Mouse (Mus musculus) MEL (cell line): ENCODE measurements around the gene Mbtd1. TPM values are rescaled to one million over a fixed set of nuclear protein-coding genes. Genes with fewer than 3 reads are reported as not detected.

ENCODE experiments used
- DNase-seq: peaks from one replicate; pipeline ENCODE4 v3.0.0; 2011; ENCODE audit warnings: low read depth, low spot score
- H3K27ac ChIP-seq: 2 replicates; pipeline ENCODE4 v1.5.1; 2012; ENCODE audit warnings: low read depth, mild to moderate bottlenecking, control low read depth, low read length, moderate library complexity; ENCODE audit not compliant: control insufficient read depth
- H3K27me3 ChIP-seq, 2 experiments: fragments of 150-350 bp in 1 of 2; sonication (generic) in 1 of 2; 2 replicates each; pipeline ENCODE4 v1.6.1; 2012; ENCODE audit warnings: low read length in 2 of 2, mild to moderate bottlenecking in 2 of 2, improper control_type of control experiment in 1 of 2, moderate library complexity in 1 of 2; ENCODE audit not compliant: insufficient read depth in 2 of 2, control insufficient read depth in 1 of 2
- H3K36me3 ChIP-seq, 2 experiments: 2 replicates each; pipeline ENCODE4 v1.6.1; 2012 to 2014; ENCODE audit warnings: low read length in 2 of 2, improper control_type of control experiment in 1 of 2, inconsistent platforms in 1 of 2, mild to moderate bottlenecking in 1 of 2; ENCODE audit not compliant: insufficient read depth in 2 of 2, control insufficient read depth in 1 of 2
- H3K4me1 ChIP-seq, 2 experiments: fragments of 150-350 bp in 1 of 2; sonication (generic) in 1 of 2; 2 replicates each; pipeline ENCODE4 v1.6.1; 2012; ENCODE audit warnings: low read length in 2 of 2, improper control_type of control experiment in 1 of 2, mild to moderate bottlenecking in 1 of 2; ENCODE audit not compliant: insufficient read depth in 2 of 2, control insufficient read depth in 1 of 2
- H3K4me3 ChIP-seq, 2 experiments: fragments of 150-350 bp in 1 of 2; sonication (generic) in 1 of 2; 2 replicates each; pipeline ENCODE4 v1.5.1; 2012; ENCODE audit warnings: low read depth in 2 of 2, low read length in 2 of 2, mild to moderate bottlenecking in 2 of 2, moderate library complexity in 2 of 2, control low read depth in 1 of 2, improper control_type of control experiment in 1 of 2; ENCODE audit not compliant: control insufficient read depth in 1 of 2, insufficient read depth in 1 of 2
- H3K79me2 ChIP-seq: 2 replicates; pipeline ENCODE4 v1.6.1; 2012; ENCODE audit warnings: mild to moderate bottlenecking, low read length, moderate library complexity; ENCODE audit not compliant: control insufficient read depth, poor library complexity, insufficient read depth
- H3K9ac ChIP-seq: 2 replicates; pipeline ENCODE4 v1.6.1; 2012; ENCODE audit warnings: low read depth, mild to moderate bottlenecking, control low read depth, low read length, moderate library complexity; ENCODE audit not compliant: control insufficient read depth, poor library complexity, severe bottlenecking
- H3K9me3 ChIP-seq: fragments of 150-350 bp; sonication (generic); replicated peaks from 2 replicates; pipeline ENCODE4 v1.6.1; 2012; ENCODE audit warnings: mild to moderate bottlenecking, low read length, improper control_type of control experiment, moderate library complexity; ENCODE audit not compliant: insufficient read depth
- CHD2 ChIP-seq: IDR thresholded peaks from 2 replicates; pipeline ENCODE4 v1.6.1; 2011; ENCODE audit warnings: low read length, improper control_type of control experiment
- CTCF ChIP-seq, 3 experiments: IDR thresholded peaks in 2 of 3; conservative IDR thresholded peaks in 1 of 3; 2 replicates each; pipeline ENCODE4 v1.5.1; 2011 to 2012; ENCODE audit warnings: low read length in 3 of 3, low read depth in 2 of 3, mild to moderate bottlenecking in 2 of 3, improper control_type of control experiment in 1 of 3, inconsistent platforms in 1 of 3, mixed read lengths in 1 of 3, moderate library complexity in 1 of 3; ENCODE audit not compliant: control insufficient read depth in 1 of 3, insufficient read depth in 1 of 3, poor library complexity in 1 of 3, severe bottlenecking in 1 of 3
- ELF1 ChIP-seq: IDR thresholded peaks from 2 replicates; pipeline ENCODE4 v1.6.1; 2014; ENCODE audit warnings: low read depth, mild to moderate bottlenecking, inconsistent platforms, low read length, improper control_type of control experiment, moderate library complexity
- EP300 ChIP-seq, 2 experiments: IDR thresholded peaks; 2 replicates each; pipeline ENCODE4 v1.6.1; 2011; ENCODE audit warnings: improper control_type of control experiment in 2 of 2, low read length in 2 of 2, low read depth in 1 of 2, mild to moderate bottlenecking in 1 of 2
- ETS1 ChIP-seq: IDR thresholded peaks from 2 replicates; pipeline ENCODE4 v1.6.1; 2012; ENCODE audit warnings: low read depth, mild to moderate bottlenecking, inconsistent platforms, low read length, improper control_type of control experiment, moderate library complexity
- GABPA ChIP-seq: IDR thresholded peaks from 2 replicates; pipeline ENCODE4 v1.6.1; 2012; ENCODE audit warnings: low read depth, mild to moderate bottlenecking, inconsistent platforms, low read length, improper control_type of control experiment, moderate library complexity
- GATA1 ChIP-seq: IDR thresholded peaks from 2 replicates; pipeline ENCODE4 v1.6.1; 2011; ENCODE audit warnings: low read depth, low read length, improper control_type of control experiment
- JUND ChIP-seq: IDR thresholded peaks from 2 replicates; pipeline ENCODE4 v1.6.1; 2011; ENCODE audit warnings: low read depth, mild to moderate bottlenecking, improper control_type of control experiment, low read length
- KAT2A ChIP-seq: conservative IDR thresholded peaks from 2 replicates; pipeline ENCODE4 v1.6.1; 2012; ENCODE audit warnings: low read depth, low read length, improper control_type of control experiment, inconsistent platforms
- MAX ChIP-seq: IDR thresholded peaks from 2 replicates; pipeline ENCODE4 v1.6.1; 2011; ENCODE audit warnings: low read length, improper control_type of control experiment
- MEF2A ChIP-seq: IDR thresholded peaks from 2 replicates; pipeline ENCODE4 v1.6.1; 2014; ENCODE audit warnings: low read depth, mild to moderate bottlenecking, inconsistent platforms, low read length, improper control_type of control experiment; ENCODE audit not compliant: poor library complexity, insufficient replicate concordance, severe bottlenecking; ENCODE audit errors: extremely low read depth
- MYB ChIP-seq: IDR thresholded peaks from 2 replicates; pipeline ENCODE4 v1.6.1; 2011; ENCODE audit warnings: mild to moderate bottlenecking, low read depth, low read length, improper control_type of control experiment
- NELFE ChIP-seq: IDR thresholded peaks from 2 replicates; pipeline ENCODE4 v1.6.1; 2011; ENCODE audit warnings: low read depth, low read length, improper control_type of control experiment
- NRF1 ChIP-seq: IDR thresholded peaks from 2 replicates; pipeline ENCODE4 v1.6.1; 2014; ENCODE audit warnings: low read depth, mild to moderate bottlenecking, inconsistent platforms, low read length, improper control_type of control experiment, moderate library complexity; ENCODE audit not compliant: poor library complexity, insufficient read depth, severe bottlenecking
- POLR2A ChIP-seq, 2 experiments: IDR thresholded peaks; 2 replicates each; pipeline ENCODE4 v1.6.1; 2011 to 2012; ENCODE audit warnings: low read length in 2 of 2, mild to moderate bottlenecking in 2 of 2, control low read depth in 1 of 2, improper control_type of control experiment in 1 of 2, low read depth in 1 of 2, moderate library complexity in 1 of 2; ENCODE audit not compliant: control insufficient read depth in 1 of 2, insufficient read depth in 1 of 2, poor library complexity in 1 of 2
- RCOR1 ChIP-seq: IDR thresholded peaks from 2 replicates; pipeline ENCODE4 v1.6.1; 2012; ENCODE audit warnings: low read depth, mild to moderate bottlenecking, inconsistent platforms, low read length, improper control_type of control experiment
- TAL1 ChIP-seq: IDR thresholded peaks from 2 replicates; pipeline ENCODE4 v1.6.1; 2012; ENCODE audit warnings: mild to moderate bottlenecking, inconsistent platforms, low read length, moderate library complexity, mixed read lengths
- TBP ChIP-seq: IDR thresholded peaks from 2 replicates; pipeline ENCODE4 v1.8.0; 2011; ENCODE audit warnings: low read depth, low read length, improper control_type of control experiment
- TCF12 ChIP-seq: IDR thresholded peaks from 2 replicates; pipeline ENCODE4 v1.6.1; 2014; ENCODE audit warnings: low read depth, mild to moderate bottlenecking, inconsistent platforms, low read length, improper control_type of control experiment, moderate library complexity
- UBTF ChIP-seq: IDR thresholded peaks from 2 replicates; pipeline ENCODE4 v1.6.1; 2012; ENCODE audit warnings: low read depth, mild to moderate bottlenecking, inconsistent platforms, low read length, improper control_type of control experiment, moderate library complexity, borderline replicate concordance; ENCODE audit not compliant: insufficient read depth
- USF1 ChIP-seq: IDR thresholded peaks from 2 replicates; pipeline ENCODE4 v1.6.1; 2014; ENCODE audit warnings: low read depth, mild to moderate bottlenecking, inconsistent platforms, low read length, improper control_type of control experiment, moderate library complexity
- ZC3H11A ChIP-seq: IDR thresholded peaks from 2 replicates; pipeline ENCODE4 v1.6.1; 2012; ENCODE audit warnings: low read depth, mild to moderate bottlenecking, inconsistent platforms, low read length, improper control_type of control experiment
- ZKSCAN1 ChIP-seq: IDR thresholded peaks from 2 replicates; pipeline ENCODE4 v1.6.1; 2012; ENCODE audit warnings: low read depth, mild to moderate bottlenecking, inconsistent platforms, low read length, improper control_type of control experiment, moderate library complexity
- ZNF384 ChIP-seq: IDR thresholded peaks from 2 replicates; pipeline ENCODE4 v1.6.1; 2012; ENCODE audit warnings: low read depth, mild to moderate bottlenecking, inconsistent platforms, low read length, improper control_type of control experiment
- polyA plus RNA-seq, 2 experiments: library from polyadenylated mRNA; stranded (reverse) in 1 of 2; unstranded in 1 of 2; fragments of >175 nt in 1 of 2; fragments of >200 nt in 1 of 2; gene quantifications; 2 replicates each; pipeline versions ENCODE4 v1.2.1 to v1.2.4; 2012; ENCODE audit warnings: low replicate concordance in 2 of 2, low read depth in 1 of 2; ENCODE audit not compliant: insufficient read length in 2 of 2, insufficient read depth in 1 of 2, missing spikeins in 1 of 2
- total RNA-seq: library from RNA; depleted of rRNA; stranded (reverse); fragments of 300-350 nt; gene quantifications from 2 replicates; pipeline ENCODE4 v1.2.3, GENCODE M21; 2012

The Mbtd1 gene
- total and polyA plus RNA-seq, 3 experiments: 43.0 to 3,192 (median 51.8) TPM

DNA sequence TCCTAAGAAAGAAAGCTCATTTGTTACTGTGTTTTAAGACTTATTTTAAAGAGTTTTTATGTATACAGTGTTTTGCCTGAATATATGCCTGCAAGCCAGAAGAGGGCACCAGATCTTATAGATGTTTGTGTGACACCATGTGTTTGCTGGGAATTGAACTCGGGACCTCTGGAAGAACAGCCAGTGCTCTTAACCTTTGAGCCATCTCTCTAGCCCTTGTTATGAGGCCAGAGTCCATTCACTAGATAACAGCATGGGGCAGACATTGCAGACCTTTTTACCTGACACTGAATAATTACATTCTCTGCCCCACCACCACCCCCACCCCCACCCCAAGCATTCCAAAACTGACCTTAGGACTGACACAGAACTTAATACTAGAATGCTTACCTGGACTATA, 64.4 kb downstream of the Mbtd1 start:
- no peak for DNase-seq
- TF ChIP-seq ZNF384 (no peak), TBP (no peak), UBTF (no peak), USF1 (no peak), ELF1 (no peak), CTCF (IDR thresholded peaks at IDR 0.05 in 2 of 3, conservative IDR thresholded peaks at IDR 0.05 in 1 of 3; ENCODE audit: control insufficient read depth in 1 of 3, insufficient read depth in 1 of 3, low read depth in 2 of 3, low read length in 3 of 3, poor library complexity in 1 of 3, severe bottlenecking in 1 of 3) (peak in 1 of 3 experiments; percentile 30; a peak in 2 of 6 replicates), GATA1 (no peak), ZKSCAN1 (no peak)
- Histone ChIP-seq H3K4me3 (no peak overlapping the region), H3K79me2 (peaks cover 20% of the 10 kb centered on the region), H3K27me3 (no peaks in the 10 kb centered on the region), H3K27ac (no peak overlapping the region), H3K9ac (no peak overlapping the region), H3K36me3 (peaks cover 9 to 23% of the 10 kb centered on the region in 2 experiments), H3K9me3 (no peaks in the 10 kb centered on the region), H3K4me1 (peaks cover 0 to 24% of the 10 kb centered on the region in 2 experiments; a peak in 3 of 4 replicates)

DNA sequence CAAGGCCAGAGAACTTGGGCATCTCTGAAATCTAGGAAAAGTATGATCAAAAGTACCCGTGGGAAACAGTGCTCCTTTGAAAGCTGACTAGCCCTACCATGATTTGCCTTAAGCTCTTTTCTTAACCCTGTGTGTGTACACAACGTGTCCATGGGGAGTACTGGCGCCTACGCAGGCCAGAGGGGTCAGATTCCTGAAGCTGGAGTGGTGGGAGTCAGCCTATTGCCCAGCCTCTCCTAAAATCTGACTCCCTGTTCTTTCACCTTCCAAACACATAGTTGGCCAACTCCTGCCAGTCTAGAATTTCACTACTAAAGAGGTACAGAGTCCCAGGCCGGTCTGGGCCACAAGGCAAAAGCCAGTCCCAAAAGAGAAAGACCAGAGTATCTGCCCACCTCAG, 66.7 kb downstream of the Mbtd1 start:
- H3K9ac ChIP-seq: no peak overlapping the region
- H3K27ac ChIP-seq: no peak overlapping the region

DNA sequence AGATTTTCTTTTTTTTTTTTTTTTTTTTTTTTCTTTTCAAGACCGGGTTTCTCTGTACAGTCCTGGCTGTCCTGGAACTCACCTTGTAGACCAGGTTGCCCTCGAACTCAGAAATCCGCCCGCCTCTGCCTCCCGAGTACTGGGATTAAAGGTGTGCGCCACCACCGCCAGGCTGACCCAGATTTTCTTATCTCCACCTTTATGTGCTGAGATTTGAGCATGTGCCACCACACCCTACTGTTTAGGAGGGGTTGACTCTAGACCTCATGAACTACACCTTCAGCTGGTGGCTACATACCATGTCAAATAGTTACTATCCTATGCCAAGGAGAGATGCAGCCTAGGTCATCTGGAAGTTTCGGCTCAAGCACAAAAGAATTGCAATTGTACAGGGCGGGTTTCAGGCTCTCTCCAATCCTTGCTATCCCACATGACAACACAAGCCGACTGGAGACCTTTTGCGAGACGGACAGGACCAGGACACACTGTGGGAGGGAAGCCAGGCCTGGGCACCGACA, 69.1 kb downstream of the Mbtd1 start:
- Histone ChIP-seq H3K9me3 (no peaks in the 10 kb centered on the region), H3K79me2 (peaks cover 26% of the 10 kb centered on the region), H3K36me3 (peaks cover 13 to 23% of the 10 kb centered on the region in 2 experiments), H3K4me3 (peak overlapping the region; percentile 83 to 98), H3K9ac (peak overlapping the region; percentile 87), H3K27ac (peak overlapping the region; percentile 83), H3K4me1 (peaks cover 0 to 33% of the 10 kb centered on the region in 2 experiments; a peak in 3 of 4 replicates), H3K27me3 (no peaks in the 10 kb centered on the region)
- DNase-seq: peak; percentile 59
- TF ChIP-seq TCF12: no peak
- TF ChIP-seq CHD2: no peak
- TF ChIP-seq JUND: no peak
- TF ChIP-seq NRF1: no peak
- peak; percentile 98 for TF ChIP-seq RCOR1
- peak; percentile 63; the same call in 1 of the 2 replicates for TF ChIP-seq GATA1
- TF ChIP-seq ETS1: no peak
- peak; percentile 43; the same call in 1 of the 2 replicates for TF ChIP-seq USF1

More for the DNA sequence above, 66.7 kb downstream of the Mbtd1 start:
- TF ChIP-seq POLR2A (IDR thresholded peaks at IDR 0.05; ENCODE audit: control insufficient read depth in 1 of 2, insufficient read depth in 1 of 2, low read depth in 1 of 2, low read length in 2 of 2, poor library complexity in 1 of 2) (no peak), TCF12 (no peak), TAL1 (no peak), MEF2A (no peak), ELF1 (no peak), MAX (no peak), NELFE (no peak), ZC3H11A (no peak), RCOR1 (no peak), EP300 (IDR thresholded peaks at IDR 0.05; ENCODE audit: low read depth in 1 of 2, low read length in 2 of 2) (no peak), GATA1 (no peak), GABPA (no peak), ETS1 (no peak), UBTF (no peak), MYB (no peak), KAT2A (no peak)
- TF ChIP-seq, all 39 proteins: peak for 0
- H3K4me1 ChIP-seq: peaks cover 0 to 28% of the 10 kb centered on the region in 2 experiments; a peak in 3 of 4 replicates
- no peak overlapping the region for H3K4me3 ChIP-seq
- DNase-seq: no peak
- H3K36me3 ChIP-seq: peaks cover 9 to 23% of the 10 kb centered on the region in 2 experiments
- H3K9me3 ChIP-seq: no peaks in the 10 kb centered on the region
- H3K79me2 ChIP-seq: peaks cover 26% of the 10 kb centered on the region
- H3K27me3 ChIP-seq: no peaks in the 10 kb centered on the region
